Mouse (Mus musculus) cortical plate, adult 2 months (tissue): ENCODE measurements around the gene Atp10b.

Experiments used
- CTCF ChIP-seq: fragments of 200-500 bp; IDR thresholded peaks from 2 replicates; pipeline ENCODE4 v1.5.1; 2011; ENCODE audit warnings: mild to moderate bottlenecking, control low read depth, low read length; ENCODE audit not compliant: insufficient read depth; ENCODE audit errors: extremely low read depth
- POLR2A ChIP-seq: fragments of 200-500 bp; IDR thresholded peaks from 2 replicates; pipeline ENCODE4 v1.6.1; 2011; ENCODE audit warnings: mild to moderate bottlenecking, low read length, control low read depth; ENCODE audit not compliant: insufficient read depth; ENCODE audit errors: extremely low read depth

GRCm38 (mm10) chr11:43311000-43311399 is 161.3 kb downstream of the Atp10b start:
- TF ChIP-seq CTCF (no peak), POLR2A (no peak)
